Mouse (Mus musculus) spleen, adult 2 months (tissue): ENCODE results near the gene 1700012B09Rik.

Experiments used
- CTCF ChIP-seq: fragments of 200-500 bp; IDR thresholded peaks from 2 replicates; pipeline ENCODE4 v1.5.1; 2011; ENCODE audit warnings: mild to moderate bottlenecking, inconsistent platforms; ENCODE audit not compliant: insufficient read depth, insufficient read length, insufficient replicate concordance; ENCODE audit errors: extremely low read depth
- POLR2A ChIP-seq: fragments of 200-500 bp; IDR thresholded peaks from 2 replicates; pipeline ENCODE4 v1.6.1; 2011; ENCODE audit warnings: low read depth, low read length, inconsistent platforms

GRCm38 (mm10) chr9:14726005-14726404 is 44.8 kb downstream of the 1700012B09Rik start:
- TF ChIP-seq POLR2A (no peak), CTCF (no peak)
